Comparison of ENCODE assay signal across 8 mouse cellular contexts in genomic region chrX:87238191-87238590, GRCm38 (mm10).
A peak's percentile ranks its signal among the peaks of the same experiment; 100 is the strongest.
DNase-seq lines count a peak whose midpoint lies in the region; ATAC-seq and TF ChIP-seq lines count a peak whose summit lies in the region.
"Not testable (repeated sequence)": the region's sequence is repeated elsewhere in the genome, so short reads cannot be mapped to it uniquely, and the experiment has no call there.

No protein-coding gene starts in this region.

- DNase-seq in cerebellum, postnatal 14 days: peak; percentile 81 to 93
- peak; percentile 90 for DNase-seq in gastrocnemius, adult 2 months
- peak; percentile 87 for DNase-seq in hindbrain, embryonic 14.5 days (ENCODE audit: low spot score)
- DNase-seq in layer of hippocampus, postnatal 36 days: peak; percentile 45 to 54
- peak; percentile 78 to 84 for DNase-seq in lung, postnatal 4 days
- DNase-seq in right cerebral cortex, postnatal 25 days: peak; percentile 88
- peak; percentile 84 for DNase-seq in urinary bladder, postnatal 14 days (ENCODE audit: low spot score)

- not testable (repeated sequence) for H3K4me2 ChIP-seq in hindbrain, embryonic 14.5 days (replicated peaks)

- H3K27ac ChIP-seq in gastrocnemius, adult 2 months; hindbrain, embryonic 14.5 days: not testable (repeated sequence)

- H3K4me3 ChIP-seq in gastrocnemius, adult 2 months; hindbrain, embryonic 14.5 days (replicated peaks; ENCODE audit: low read length): not testable (repeated sequence)

- not testable (repeated sequence) for H3K9ac ChIP-seq in hindbrain, embryonic 14.5 days

- intact Hi-C loops in gastrocnemius, adult 2 months (cut with DNase I): not testable (repeated sequence)

- H3K4me1 ChIP-seq in hindbrain, embryonic 14.5 days (replicated peaks; ENCODE audit: control insufficient read depth, insufficient read depth, low read length): not testable (repeated sequence)

- not testable (repeated sequence) for TF ChIP-seq CTCF in gastrocnemius, adult 2 months (IDR thresholded peaks at IDR 0.05)

- not testable (repeated sequence) for H3K36me3 ChIP-seq in hindbrain, embryonic 14.5 days (replicated peaks; ENCODE audit: control insufficient read depth, insufficient read depth)

- WGBS in hindbrain, embryonic 14.5 days: 74% methylated on average over 11 of the region's 11 CpGs

- not testable (repeated sequence) for H3K27me3 ChIP-seq in hindbrain, embryonic 14.5 days (ENCODE audit: control insufficient read depth, insufficient read depth, low read length)

- not testable (repeated sequence) for H3K9me3 ChIP-seq in hindbrain, embryonic 14.5 days (ENCODE audit: control insufficient read depth, low read length)

- ATAC-seq in activated CD4-positive, CD25-positive, alpha-beta regulatory T cell, adult 4 months: peak; percentile 68
- not testable (repeated sequence) for ATAC-seq in hindbrain, embryonic 14.5 days (ENCODE audit: low FRiP score)
